Mouse (Mus musculus) layer of hippocampus, postnatal 14 days (tissue): ENCODE results near the gene 9930022D16Rik. TPM values are rescaled to one million over a fixed set of nuclear protein-coding genes. Genes with fewer than 3 reads are reported as not detected.

Source experiments
- DNase-seq, 2 experiments: peaks; one replicate each; pipeline ENCODE4 v3.0.0; 2021 to 2022; ENCODE audit warnings: low spot score in 2 of 2, mixed read lengths in 1 of 2
- long read RNA-seq, 2 experiments: library from polyadenylated mRNA; stranded (forward); transcript quantifications; one replicate each; pipeline ENCODE4 v2.0.0; 2021
- total RNA-seq, 2 experiments: library from RNA; stranded (reverse); gene quantifications; 2 replicates each; pipeline ENCODE4 v1.2.3; 2021

9930022D16Rik gene
- not detected for total RNA-seq
- long read RNA-seq, experiment 1, result 0 reads
- long read RNA-seq, experiment 2, result 0 reads

DNA sequence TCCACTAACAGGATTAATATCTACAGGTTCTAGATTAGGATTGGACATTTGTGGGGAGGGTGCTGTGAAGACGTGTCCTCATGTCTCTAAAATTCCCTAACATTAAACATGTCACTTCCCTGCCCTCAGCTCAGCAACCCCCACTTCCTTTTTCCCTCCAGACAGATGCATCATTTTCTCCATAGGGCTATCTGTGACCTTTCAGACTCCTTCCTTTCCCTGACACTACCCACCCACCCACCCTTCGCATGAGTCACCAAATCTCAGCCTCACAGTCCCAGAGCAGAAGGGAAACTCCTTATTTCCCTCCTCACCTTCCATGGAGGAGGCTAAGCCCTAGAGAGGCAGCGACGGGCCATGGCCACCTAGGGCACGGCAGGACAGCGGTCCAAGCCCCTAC is at the start of gene 9930022D16Rik:
9930022D16Rik (plus strand) TSS at position 301 of the 400 bp plus-strand sequence.
- no peak for DNase-seq

DNA sequence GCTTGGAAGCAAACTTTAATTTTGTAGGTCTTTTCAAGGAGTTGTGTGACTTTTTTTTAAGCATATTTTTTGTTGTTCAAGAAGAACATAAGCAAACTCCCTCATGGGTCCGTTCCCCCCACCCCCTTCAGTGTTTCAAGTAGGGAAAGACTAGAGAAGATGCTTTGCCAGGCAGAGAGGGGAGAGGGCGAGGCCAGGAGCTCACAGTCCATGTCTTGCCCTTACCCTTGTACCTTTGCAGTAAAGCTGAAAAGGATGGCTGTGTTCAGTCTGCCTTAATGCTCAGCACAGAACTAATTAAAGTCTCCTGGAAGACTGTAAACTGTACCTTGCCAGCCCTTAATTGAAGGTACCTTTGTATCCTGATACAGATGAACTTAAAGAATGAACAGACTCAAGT is 49.4 kb upstream of the 9930022D16Rik start:
- DNase-seq, result no peak

DNA sequence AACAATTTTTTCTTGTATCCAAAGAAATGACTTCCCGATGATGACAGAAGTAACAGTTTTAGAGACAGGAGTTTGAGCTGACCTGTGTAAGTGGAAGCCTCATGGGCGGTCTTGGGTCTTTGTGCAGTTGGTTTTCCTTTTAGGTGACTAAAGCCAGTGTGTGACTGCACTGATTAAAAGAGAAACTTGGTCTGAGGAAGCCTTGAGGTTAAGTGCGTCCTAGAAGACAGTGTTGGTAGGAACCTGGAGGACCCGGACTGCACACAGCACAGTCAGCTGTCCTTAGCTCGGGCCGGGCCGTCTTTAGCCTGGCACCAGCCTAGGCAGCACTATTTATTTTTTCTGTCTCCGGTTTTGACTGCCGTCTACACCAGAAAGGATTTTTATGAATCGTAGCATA is 48.8 kb upstream of the 9930022D16Rik start:
- no peak for DNase-seq

DNA sequence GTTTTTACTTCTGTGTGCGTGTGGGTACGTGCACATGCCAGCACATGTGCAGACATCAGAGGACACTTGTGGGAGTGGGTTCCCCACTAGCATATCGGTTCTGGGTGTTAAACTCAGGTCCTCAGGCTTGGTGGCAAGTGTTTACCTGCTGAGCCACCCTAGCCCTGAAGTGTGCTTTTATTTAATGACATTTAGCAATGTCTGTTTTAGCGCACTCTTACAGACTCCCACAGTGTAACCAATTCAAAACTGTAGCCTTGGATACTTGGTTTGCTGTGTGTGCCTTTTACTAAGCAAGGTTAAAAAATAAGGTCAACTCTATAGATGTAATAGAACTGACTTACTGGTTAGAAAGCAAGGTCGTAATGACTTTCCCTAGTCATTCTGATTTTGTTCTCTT is 47.9 kb upstream of the 9930022D16Rik start:
- DNase-seq, result no peak

DNA sequence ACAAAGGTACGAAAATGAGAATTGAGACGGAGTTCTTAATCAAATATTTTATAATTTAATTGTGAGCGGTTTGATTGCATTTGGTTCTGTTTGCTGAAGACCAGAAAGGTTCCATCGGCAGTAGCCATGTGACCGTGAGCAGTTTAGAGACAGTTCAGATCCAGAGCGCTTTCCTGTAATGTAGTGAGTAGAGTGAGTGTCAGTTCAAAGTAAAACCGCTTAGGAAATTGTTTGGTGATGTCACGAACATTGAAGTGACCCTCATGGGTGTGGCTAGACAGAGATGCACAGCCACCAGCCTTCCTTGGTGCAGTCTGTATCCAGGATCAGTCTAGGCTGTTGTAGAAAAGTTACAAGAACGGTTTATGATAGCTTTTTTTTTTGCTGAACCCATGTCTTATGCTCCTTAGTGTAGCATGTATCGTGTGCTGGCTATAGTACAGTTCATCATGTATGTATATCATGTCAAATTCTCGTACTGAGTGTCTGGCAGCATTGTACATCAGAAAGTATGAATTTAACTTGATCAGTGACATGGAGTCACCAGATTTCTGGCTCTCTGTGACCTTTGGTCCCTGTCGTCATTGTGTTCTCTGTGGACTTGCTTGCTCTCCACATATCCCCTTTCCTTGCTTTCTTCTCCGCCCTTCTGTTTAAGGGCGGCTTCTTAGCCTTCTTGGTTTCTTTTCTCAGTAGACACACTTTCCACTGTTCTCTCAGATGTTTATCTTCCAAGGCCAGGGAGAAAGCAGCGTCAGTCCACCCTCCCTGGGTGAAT is 46.7 kb upstream of the 9930022D16Rik start:
- DNase-seq, result no peak

DNA sequence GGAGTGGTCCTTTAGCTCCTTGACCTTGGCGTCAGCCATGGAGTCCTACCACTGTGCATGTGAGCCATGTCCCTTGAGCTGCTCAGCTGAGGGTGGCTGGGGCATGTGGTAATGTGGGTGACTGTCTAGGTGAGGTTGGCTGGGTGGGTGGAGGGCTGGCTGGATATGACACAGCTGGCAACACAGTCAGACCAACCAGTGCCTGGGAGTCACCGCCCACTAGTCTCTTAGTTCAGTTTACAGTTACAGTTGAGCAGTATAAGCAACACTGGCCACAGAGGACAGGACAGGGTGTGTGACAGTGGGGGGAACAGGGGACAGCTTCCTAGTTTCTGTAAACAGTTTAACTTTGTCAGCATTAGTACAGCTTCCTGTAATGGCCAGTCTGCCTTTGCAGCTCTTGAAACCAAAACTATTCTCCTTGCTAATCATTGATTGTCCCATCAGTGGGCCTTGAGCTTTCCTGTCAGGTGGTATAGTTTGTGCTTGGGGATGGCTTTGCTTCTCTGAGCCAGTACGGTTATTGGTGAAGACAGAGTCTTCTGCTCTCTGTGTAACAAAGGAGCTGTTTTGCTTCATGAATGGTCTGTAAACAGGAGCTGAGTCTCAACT is 44.6 kb upstream of the 9930022D16Rik start:
- DNase-seq, result no peak

DNA sequence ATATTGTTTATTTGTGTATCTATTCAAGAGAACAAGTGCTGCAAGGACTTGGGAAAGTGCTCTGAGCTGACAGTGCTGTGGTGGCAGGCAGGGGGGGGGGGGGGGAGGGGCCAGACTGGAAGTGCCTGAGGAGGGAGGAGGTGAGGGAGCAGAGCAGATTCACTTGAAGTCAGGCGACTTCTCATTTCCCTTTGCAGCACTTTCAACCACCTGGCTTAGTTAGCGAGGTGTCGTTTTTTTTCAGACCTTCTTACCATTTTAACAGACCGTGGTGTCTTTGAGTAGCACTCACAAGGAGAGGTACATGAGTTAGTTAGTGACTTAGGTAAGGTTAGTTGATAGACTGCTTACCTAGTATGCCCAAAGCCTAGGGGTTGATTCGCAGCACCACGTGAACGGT is 38.3 kb upstream of the 9930022D16Rik start:
- DNase-seq, result no peak

DNA sequence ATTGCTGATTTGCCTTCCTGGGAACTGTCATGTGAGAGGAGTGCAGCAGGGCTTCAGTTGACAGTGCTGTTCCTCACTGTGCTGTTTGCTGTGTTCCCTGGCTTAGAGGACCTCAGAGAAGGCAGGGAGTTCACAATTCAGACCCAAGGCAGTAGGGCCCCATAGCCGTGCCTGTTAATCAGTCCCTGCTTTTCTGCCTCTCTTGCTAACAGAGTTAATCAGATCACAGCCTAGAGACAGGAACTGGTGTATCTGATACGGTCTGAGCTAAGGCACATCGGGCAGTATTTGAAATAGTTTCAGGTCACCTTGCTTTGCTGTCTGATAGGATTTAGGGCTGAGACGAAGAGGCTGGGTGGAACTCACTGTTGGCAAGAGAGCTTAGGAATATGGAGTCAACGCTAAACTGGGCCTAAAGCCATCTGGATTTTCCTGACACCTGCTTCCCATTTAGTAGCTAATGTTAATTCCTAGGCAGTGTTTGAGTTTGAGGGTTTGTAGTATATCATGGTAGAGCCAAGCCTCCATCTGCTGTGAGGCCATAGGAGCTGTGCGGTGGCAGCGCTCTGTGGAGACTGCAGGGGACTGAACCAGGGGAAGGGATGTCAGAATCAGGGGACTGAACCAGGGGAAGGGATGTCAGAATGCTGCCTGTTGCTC is 37.1 kb upstream of the 9930022D16Rik start:
- no peak for DNase-seq

DNA sequence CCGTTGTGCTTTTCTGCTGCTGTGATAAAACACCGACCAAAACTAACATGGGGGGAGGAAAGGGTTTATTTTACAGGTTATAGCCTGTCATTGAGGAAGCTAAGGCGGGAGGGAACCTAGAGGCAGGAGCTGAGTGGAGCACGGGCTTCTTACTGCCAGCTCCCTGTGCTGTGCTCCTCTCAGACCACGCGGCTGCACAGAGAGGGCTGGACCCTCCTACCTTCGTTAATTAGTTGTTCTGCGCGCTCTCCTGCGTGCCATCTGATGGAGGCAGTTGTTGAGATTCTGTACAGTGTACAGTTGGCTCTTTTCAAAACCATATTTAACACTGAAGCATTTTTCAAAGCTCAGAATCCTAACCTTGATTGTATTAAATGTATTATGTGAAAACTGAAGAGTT is 36.2 kb upstream of the 9930022D16Rik start:
- no peak for DNase-seq

DNA sequence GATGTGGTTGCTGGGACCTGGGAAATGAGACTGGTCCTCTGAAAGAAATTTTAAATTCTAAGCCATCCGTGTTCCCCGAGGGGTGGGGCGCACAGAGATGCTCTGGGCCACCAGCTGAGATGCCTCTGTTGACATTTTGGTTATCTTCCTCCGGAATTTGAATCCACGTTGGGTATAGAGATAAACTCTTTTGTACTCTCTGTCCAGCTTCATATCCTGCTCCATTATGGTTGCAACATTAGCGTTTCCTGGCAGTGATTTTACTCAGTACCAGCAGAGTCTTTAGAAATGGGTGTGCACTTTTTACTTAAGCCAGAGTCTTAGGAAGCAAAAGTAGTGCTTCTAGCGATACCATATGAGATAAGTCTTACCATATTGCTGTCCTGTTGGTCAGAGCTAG is 35.7 kb upstream of the 9930022D16Rik start:
- no peak for DNase-seq

DNA sequence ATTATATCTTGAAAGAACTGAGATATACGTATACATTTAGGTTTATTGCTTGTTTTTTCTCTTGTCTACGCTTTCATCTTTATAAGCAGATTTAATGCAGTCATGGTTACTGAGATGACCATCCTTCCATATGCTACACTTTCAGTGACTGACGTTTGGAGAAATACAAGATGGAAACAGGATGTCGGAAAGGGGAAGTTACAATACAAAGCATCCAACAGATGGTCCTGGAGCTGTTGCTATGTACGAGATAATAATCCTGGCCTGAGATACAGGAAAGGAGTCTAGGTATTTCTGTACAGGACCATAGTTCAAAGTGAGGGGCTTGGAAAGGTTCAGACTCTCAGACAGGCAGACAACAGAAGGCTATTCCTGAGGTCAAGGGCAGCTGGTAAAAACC is 33.1 kb upstream of the 9930022D16Rik start:
- DNase-seq, result no peak

DNA sequence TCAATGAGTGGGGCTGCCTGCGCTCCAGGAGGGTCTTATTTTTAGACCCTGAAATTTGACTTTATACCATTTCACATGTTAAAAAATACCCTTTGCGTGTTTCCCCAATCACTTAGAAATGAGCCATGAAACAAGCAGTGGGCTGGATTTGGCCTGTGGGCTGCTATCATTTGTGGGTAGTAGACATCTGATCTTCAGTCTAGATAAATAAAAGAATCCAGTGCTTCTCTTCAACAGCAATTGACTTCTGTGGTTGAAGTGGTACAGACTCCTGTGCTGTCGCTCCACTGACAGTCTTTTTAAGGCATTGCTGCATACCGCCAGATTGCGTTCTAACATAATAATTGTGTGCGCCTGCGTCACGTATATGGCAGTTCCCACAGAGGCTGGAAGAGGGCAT is 28.4 kb upstream of the 9930022D16Rik start:
- no peak for DNase-seq

DNA sequence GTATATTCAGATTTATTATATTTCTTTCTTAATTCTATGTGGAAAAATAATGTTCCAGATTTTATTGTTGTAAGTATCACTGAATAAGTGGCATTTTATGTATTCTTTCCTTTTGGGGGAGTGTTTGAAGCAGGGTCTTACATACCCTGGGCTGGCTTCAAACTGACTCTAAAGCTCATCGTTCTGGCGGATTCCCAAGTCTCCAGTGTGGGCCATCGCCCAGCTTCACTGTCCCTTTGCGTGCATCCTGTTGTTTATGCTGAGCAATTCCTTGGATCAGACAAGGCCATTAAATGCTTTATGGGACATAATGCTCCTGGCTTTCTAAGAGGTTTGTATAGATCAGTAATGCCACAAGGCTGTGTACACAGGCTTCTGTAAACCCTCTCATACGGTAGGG is 24.7 kb upstream of the 9930022D16Rik start:
- no peak for DNase-seq

DNA sequence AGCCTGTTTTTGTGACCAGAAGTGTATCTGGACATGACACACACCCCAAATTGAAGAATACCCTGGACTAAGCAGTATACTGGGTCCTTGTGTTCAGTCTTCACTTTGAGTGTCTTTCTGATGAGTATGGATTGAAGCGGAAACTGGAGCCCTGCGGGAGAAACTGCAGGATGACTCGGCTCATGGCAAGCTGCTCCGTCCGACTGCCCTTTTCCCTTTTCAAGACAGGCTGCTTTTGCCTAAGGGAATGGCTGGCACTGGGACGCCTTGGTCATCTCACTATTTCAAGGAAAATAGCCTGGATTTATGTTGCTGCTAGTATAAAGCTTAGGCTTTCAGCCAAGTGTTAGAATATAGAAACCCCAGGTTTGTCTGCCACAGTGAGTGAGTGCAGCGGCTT is 22.5 kb upstream of the 9930022D16Rik start:
- no peak for DNase-seq

DNA sequence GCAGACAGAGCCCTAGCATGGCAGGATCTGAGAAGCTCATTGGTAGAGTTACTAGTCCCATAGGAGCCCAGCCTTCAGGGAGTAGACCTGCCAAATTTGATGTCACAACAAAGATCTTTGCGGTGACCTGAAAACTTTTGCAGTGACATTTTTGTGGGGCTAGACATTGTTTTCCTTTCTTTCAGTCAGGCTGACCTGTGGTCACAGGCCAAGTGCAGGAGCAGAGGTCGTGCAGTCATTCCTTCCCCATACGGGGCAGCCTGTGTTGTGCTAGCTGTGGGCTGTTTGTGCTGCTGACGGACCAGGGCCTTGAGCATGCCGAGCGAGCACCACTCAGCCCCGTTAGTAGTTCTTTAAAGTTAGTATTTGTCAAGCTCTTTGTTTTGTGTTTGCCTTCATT is 22.0 kb upstream of the 9930022D16Rik start:
- no peak for DNase-seq

DNA sequence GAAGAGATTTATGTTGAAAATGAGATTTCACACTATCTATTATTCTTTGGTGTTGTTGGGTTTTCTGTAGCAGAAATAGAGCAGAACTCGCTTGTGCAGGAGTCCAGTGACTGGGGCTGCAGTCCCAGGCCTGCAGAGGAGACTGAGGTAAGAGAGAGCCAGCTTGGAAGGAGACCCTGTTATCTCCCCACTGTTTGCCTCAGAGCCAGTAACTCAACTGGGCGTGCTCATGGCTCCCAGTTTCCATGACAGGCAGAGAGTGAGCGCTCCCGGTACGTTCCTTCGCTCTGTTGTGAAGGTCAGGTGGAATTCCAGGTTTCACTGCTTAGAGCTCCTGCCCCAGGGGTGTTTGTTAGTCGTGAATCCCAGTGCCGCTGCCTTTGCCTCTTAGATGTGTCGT is 21.1 kb upstream of the 9930022D16Rik start:
- DNase-seq, result no peak

DNA sequence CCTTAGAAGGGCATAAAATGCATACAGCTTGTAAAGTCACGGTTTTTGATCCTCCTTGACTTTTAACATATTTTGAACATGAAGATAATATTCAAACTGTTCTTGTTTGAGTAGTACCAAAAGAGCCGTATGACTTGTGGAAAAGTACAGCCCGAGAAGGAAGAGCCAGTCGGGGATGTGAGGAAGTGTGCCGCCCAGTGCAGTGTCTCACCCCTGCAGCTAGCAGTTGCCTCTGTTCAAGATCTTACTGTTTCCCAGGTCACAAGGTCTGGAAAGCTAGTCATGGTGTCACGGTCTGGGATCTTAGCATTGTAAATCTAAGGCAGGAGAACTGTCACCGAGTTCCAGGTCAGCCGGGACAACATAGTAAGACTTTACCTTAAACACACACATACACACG is 19.0 kb upstream of the 9930022D16Rik start:
- no peak for DNase-seq

DNA sequence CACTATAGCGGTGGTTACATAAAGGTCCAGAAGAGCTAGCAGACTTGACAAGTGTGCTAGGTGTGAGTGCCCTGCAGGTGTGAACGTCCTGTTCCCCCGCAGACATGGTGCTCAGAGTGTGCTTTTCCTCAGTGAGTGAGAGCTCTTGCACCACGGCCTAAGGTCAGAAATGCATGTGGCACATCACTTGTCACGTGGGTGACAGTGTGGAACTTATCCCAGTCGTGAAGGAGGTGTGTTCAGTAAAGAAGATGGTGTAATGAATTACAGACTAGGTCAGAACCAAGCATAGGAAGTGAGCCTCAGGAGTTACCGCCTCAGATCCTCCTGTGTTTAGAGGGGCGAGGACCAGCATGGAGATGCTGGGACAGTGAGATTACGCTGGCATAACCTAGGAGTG is 18.4 kb upstream of the 9930022D16Rik start:
- DNase-seq, result no peak

DNA sequence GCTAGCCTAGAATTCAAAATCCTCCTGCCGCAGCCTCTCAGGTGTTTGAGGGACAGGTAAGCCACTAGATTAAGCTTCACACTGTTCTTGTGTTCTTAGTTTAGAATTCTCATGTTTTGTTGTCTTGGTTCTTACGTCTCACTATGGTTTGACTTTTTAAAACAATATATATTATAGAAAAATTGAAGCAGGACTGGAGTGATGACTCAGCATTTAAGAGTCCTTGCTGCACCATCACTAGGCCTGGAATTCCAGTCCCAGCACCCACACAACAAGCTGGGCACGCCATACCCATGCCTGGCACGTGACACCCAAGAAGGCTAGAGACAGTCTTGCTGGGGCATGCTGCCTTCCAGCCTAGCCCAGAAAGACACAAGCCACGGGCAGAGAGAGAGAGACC is 7.3 kb upstream of the 9930022D16Rik start:
- no peak for DNase-seq

DNA sequence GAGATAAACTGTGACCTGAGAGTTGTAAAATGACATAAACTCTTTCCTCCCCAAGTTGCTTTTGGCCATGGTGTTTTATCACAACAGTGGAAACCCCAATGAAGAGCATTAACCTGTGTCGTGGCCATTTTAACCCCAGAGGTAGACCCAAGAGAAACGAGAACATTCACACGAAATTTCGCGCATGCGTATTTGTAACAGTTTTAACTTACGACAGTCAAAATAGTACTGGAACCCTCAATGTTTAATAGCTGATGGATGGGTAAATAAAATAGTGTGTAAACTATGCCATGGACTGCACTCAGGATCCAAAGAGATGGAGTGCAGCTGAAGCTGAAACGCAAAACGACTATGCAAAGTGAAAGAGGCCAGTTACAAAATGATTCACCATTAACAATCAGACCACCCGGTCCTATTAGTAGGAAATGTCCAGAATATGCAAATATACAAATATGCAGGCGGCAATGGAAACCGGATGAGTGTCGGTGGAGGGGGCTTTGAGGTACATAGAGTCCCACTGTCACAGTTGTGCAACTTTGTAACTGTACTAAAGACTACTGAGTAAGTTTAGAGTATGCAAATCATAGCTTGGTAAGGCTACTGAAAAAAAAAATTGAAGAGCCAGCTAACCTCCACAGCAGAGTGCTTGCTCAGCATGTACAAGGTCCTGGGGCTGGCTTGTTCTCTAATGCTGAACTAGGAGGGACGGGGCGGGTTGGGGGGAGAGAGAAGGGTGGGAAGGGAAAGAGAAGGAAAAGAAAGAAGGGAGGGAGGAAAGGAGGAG is 3.3 kb upstream of the 9930022D16Rik start:
- no peak for DNase-seq

DNA sequence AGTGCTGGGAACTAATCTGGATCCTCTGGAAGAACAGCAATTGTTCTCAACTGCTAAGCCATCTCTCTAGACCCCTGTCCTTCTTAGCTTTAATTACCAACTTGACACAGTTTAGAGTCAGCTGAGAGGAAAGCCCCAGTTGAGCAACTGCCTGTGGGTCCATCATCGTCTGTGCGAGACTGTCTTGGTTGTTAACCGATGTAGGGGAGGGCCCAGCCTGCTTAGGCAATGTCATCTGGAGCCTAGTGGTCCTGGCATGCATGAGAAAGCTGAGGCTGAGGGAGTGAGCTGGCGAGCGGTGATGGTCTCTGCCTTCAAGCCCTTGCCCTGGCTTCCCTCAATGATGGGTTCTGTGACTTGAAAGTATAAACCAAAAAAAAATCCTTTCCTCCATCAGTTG is 1.1 kb downstream of the 9930022D16Rik start:
- DNase-seq, result no peak
